Mouse (Mus musculus): Measurements from ENCODE around the gene Ccdc93.

The Ccdc93 gene

DNA sequence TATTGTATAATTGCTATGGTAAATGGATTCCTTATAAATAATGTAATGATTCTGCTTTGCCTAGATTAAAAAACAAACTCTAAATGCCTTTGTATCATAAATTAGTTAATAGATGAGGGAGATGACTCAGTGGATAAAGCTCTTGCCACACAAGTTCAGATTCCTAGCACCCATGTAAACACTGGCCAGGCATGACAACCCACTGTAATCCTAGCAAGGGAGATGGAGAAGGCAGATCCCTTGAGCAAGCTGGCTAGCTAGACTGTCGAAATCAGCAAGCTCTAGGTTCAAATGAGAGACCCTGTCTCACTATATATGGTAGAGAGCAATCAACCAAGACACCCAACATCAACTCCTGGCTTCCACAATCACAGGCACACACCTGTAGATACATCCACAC lies 87.8 kb downstream of the Ccdc93 start:
- DNase-seq (ENCODE audit: low read depth, low spot score) = no peak

DNA sequence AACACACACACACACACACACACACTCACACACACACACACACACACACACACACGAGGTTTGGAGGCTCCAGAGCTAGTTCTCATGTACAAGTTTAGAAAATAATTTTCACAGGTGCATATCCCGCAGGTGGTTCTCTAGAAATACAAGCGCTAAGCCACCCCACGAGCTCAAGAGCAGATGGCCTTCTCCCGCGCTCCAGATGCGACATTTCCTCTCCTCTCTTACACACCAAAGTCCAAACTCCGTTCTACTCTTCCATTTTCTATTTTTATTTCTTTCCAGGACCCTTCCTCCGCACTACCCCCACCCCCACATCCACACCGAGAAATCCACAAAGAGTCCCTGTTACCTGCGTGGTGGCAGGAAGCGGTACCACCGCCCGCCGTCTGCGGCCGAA lies 96.2 kb downstream of the Ccdc93 start:
- no peak for DNase-seq (ENCODE audit: low read depth, low spot score)

DNA sequence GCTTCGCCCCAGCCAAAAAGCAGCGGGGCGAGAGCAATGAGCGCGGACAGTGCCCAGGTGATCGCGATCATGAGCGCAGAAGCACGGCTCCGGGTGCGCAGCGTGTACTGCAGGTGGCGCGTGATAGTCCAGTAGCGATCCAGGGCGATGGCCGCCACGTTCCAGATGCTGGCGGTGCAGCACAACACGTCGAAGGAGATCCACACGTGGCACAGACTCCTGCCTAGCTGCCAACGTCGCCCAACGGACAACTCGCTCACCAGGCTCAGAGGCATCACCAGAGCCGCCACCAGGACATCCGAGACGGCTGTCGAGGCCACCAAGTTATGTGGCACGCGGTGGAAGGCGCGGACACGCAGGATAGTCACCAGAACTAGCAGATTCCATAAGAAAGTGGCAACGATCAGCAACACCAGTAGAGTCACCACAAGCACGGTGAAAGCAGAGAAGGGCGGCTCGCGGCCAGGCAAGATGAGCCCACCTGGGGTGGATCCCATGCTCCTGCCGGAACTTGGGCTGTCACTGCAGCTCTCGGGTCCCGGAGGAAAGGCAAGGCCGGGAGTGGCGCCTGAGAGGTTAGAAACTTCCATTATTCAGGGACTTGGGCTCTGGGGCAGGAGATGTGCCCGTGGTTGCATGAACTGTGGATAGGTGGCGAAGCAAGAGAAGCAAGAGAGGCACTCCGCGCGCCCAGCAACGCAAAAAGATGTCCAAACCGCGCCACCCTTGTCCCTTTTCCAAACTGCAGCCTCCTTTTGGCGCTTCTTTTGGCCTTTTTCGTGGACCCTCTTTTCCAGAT lies 97.0 kb downstream of the Ccdc93 start:
- no peak for DNase-seq (ENCODE audit: low read depth, low spot score)

DNA sequence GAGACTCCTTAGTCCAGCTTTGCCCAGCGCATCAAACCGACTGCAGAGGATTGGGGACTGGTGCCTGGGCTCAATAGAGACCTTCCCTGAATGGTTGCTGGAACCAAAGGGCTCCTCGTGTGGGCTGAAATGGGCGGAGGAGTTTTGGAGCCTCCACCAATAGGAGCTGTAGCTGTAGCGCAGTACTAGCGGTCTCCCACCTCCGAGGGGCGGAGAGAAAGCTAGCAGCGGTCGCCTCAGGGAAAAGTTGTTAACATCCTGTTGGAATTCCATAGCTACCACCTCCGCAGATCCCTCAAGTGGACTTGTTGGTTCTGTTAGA lies 97.5 kb downstream of the Ccdc93 start, which contains the start of gene Htr5b:
Htr5b (minus strand) TSS at position 67 of the 322 bp plus-strand sequence.
- no peak for DNase-seq (ENCODE audit: low read depth, low spot score)

DNA sequence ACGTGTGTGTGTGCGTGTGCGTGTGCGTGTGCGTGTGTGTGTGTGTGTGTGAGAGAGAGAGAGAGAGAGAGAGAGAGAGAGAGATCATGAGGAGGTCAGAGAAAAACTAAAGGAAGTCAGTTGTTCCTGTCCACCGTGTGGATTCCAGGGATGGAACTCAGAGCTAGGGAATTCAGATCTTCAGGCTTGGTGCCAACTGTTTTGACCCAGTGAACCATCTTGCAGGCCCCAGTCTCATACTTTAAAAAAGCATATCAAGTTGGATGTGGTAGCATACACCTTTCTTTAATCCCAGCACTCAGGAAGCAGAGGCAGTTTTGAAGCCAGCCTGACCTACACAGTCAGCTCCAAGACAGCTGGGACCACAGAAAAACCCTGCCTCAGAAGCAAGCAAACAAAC lies 98.4 kb downstream of the Ccdc93 start:
- no peak for DNase-seq (ENCODE audit: low read depth, low spot score)

DNA sequence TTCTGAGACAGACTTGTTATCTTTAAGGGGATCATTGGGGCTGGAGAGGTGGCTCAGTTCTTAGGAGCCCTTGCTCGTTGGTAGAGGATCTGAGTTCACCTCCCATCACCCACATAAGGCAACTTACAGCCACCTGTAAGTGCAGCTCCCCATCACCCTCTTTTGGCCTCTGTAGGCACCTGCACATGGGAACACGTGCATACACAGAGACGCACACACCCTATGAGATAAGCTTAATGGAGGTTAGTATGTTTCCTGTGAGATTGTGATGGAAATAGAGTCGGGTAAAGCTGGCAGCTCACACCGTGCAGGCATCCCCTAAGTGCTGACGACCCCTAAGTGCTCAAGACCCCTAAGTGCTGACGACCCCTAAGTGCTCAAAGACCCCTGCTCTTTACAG lies 100.6 kb downstream of the Ccdc93 start:
- DNase-seq (ENCODE audit: low read depth, low spot score) = no peak

DNA sequence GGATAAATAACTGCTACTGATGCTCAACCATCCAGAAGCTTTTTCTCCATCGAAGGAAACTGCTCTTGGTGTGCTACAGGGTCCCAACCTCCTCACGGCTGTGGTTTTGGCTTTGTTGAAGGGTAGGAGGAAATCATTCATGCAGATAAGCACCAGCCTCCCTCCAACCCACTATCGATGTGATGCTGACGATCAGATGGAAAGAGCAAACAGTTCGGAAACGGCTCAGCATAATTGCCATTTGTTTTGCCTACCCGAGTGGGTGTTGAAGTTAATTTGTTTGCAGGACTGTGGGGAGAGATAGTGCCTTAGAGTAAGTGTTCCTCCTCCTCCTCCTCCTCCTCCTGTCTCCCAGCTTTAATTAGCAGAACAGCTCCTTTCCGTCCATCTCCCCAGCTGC lies 109.5 kb downstream of the Ccdc93 start:
- no peak for DNase-seq (ENCODE audit: low read depth, low spot score)

DNA sequence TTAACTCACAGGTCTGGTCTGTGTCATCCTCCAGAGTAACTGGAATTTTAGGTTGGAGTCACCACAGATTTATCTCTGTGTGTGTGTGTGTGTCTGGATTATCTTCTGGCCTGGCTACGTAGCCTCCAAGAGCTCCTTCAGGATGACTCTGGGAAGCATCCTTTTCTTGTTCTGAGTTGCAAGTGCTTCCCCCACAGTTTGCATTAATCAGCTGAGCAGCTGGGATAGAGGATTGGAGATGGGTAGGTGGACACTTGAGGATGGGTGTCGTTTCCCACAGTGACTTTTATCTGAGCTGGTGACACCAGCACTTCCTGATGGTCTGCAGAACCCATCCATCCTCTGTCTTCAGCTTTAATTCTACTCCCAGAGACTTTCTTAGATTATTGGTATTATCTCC lies 116.0 kb downstream of the Ccdc93 start:
- DNase-seq (ENCODE audit: low read depth, low spot score) = no peak

DNA sequence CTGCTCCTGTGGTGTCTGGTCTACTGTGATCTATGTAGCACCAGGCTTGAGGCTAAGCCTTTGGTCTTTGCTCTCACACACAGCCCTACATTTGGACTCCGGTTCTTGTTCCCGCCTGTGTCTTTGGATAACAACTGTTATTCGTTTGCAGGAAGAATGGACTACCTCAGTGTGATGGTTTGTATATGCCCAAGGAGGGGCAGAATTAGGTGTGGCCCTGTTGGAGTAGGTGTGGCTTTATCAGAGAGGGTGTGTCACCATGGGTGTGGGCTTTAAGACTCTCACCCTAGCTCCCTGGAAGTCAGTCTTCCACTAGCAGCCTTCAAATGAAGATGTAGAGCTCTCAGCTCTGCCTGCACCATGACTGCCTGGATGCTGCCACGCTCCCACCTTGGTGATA lies 117.8 kb downstream of the Ccdc93 start:
- DNase-seq (ENCODE audit: low read depth, low spot score) = no peak

DNA sequence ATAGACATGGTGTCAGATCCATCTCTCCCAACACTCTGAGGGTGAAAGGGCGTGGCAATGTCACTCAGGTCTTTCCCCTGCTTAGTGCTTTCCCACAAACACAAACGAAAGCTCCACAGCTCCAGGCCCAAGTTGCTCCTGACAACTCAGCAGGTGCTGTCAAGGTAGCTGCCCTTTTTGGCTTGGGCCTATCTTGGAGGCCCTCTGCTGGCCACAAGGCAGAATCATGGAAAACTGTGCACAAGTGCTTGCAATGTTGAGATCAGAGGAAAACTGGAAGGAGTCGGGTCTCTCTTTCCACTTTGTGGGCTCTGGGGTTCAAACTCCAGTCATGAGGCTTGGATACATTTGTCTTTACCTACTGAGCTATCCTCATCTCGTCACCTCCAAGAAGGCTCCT lies 118.6 kb downstream of the Ccdc93 start:
- no peak for DNase-seq (ENCODE audit: low read depth, low spot score)

DNA sequence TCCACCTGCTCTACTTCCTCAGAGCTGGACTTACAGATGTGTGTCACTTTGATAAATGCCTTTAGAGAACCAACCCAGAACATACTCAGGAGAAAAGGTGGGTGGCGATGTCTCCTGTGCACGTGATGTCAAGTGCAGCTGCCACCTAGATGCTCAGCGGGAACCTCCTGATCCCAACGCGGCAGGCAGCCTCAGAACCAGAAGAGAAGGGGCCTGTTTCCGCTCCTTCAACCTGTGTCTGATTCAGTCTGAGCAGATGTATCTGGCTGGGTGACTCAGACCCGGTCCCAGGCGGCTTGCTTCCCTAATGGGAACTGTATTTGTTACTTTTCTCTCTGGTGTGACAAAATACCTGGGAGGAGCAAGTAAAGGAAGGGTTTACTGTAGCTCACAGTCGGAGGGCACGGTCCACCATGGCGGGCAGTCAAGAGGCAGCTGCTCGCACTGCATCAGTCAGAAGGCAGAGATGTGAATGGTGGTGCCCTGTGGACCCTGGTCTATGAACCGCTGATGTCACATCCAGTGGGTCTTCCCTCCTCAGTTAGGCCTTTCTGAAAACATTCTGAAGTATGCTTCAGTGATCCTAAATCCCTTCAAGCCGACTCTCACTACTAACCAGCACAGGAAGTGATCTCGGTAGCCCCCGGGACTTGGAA lies 120.1 kb downstream of the Ccdc93 start:
- DNase-seq (ENCODE audit: low read depth, low spot score) = no peak

DNA sequence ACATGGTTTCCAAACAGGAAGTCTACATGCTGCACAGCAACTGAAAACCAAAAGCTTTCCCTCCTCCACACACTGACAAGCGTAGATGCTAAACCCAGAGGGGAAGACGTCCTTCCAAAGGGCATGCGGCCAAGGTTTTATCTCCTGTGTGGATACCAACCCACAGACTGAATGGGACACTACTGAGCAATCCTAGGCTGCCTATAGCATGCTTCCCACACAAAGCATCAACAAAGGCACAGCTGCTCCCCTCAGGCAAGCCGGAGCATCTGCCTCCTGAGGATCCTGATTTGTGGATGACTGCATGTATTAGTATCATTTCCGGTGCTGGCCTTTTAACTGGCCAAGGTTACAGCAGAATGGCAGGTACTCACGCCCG lies 120.6 kb downstream of the Ccdc93 start:
- DNase-seq (ENCODE audit: low read depth, low spot score) = no peak
